Mouse (Mus musculus) hindbrain, embryonic 11.5 days (tissue): ENCODE data around the gene Elmo1. TPM values are rescaled to one million over a fixed set of nuclear protein-coding genes. Genes with fewer than 3 reads are reported as not detected.

Experiments used
- ATAC-seq: fragments of 200-750 bp; cut with Nextera tagmentation; 2 replicates; pipeline ENCODE4 v1.8.0; 2017; ENCODE audit warnings: mild to moderate bottlenecking, moderate TSS enrichment, moderate library complexity; ENCODE audit not compliant: low FRiP score
- DNase-seq: peaks from one replicate; pipeline ENCODE4 v3.0.0-alpha.2; 2015; ENCODE audit warnings: low spot score
- H3K27ac ChIP-seq: fragments of 300-500 bp; sonication (generic); 2 replicates; pipeline ENCODE4 v1.5.1; 2014; ENCODE audit warnings: mild to moderate bottlenecking, low read depth, low read length
- H3K27me3 ChIP-seq: fragments of 300-500 bp; sonication (generic); 2 replicates; pipeline ENCODE4 v1.6.1; 2014; ENCODE audit warnings: mild to moderate bottlenecking, low read length, moderate library complexity, mixed read lengths; ENCODE audit not compliant: control insufficient read depth, insufficient read depth
- H3K36me3 ChIP-seq: fragments of 300-500 bp; sonication (generic); 2 replicates; pipeline ENCODE4 v1.6.1; 2014; ENCODE audit warnings: mild to moderate bottlenecking, low read length, moderate library complexity, mixed read lengths; ENCODE audit not compliant: control insufficient read depth, insufficient read depth
- H3K4me1 ChIP-seq: fragments of 300-500 bp; sonication (generic); replicated peaks from 2 replicates; pipeline ENCODE4 v1.6.1; 2014; ENCODE audit warnings: low read length, mixed read lengths; ENCODE audit not compliant: control insufficient read depth, insufficient read depth
- H3K4me2 ChIP-seq: fragments of 300-500 bp; sonication (generic); replicated peaks from 2 replicates; pipeline ENCODE4 v1.6.1; 2014; ENCODE audit warnings: mild to moderate bottlenecking, low read depth, low read length
- H3K4me3 ChIP-seq: fragments of 300-500 bp; sonication (generic); 2 replicates; pipeline ENCODE4 v1.5.1; 2014; ENCODE audit warnings: low read depth, low read length
- H3K9ac ChIP-seq: fragments of 300-500 bp; sonication (generic); 2 replicates; pipeline ENCODE4 v1.6.1; 2014; ENCODE audit warnings: low read depth, low read length
- H3K9me3 ChIP-seq: fragments of 300-500 bp; sonication (generic); 2 replicates; pipeline ENCODE4 v1.6.1; 2016; ENCODE audit warnings: low read length; ENCODE audit not compliant: control insufficient read depth
- WGBS: fragments of 180-500 bp; shearing (Covaris S2); extraction: QIAGEN DNeasy Blood & Tissue Kit; methylation state at CpG from one replicate; pipeline ENCODE4 v1.1.7; 2014; 5-methylcytosine and 5-hydroxymethylcytosine counted together
- polyA plus RNA-seq: library from polyadenylated mRNA; unstranded; fragments of >200 nt; fragmentation: Nextera tagmentation; extraction: Ambion mirVana; gene quantifications from 2 replicates; pipeline ENCODE4 v1.2.1, GENCODE M21; 2014

Gene Elmo1
- polyA plus RNA-seq, 1 experiment from 2014 or later: 22.9 TPM

DNA sequence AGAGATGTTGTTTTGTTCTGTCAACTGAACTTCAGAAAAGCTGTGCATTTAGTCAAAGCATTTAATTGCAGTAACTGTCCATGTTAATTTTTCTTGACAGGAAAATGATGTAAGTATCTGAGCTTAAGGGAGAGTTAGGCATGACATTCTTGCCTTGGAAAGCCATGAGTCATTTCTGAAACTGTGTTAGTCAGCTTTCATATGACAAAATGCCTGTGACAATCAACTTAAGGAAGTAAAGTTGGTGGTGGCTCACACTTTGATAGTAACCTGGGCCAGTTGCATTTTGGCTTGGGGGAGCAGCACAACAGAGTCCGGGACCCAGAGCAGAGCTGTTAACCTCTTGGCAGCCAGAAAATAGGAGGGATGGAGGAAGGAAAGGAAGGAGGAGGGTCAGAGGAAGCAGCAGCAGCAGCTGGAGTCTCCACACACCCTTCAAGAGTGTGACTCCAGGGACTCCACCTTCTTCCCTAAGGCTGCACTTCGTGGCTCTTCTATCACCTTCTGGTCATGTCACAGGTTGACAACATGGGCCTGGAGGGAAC, 20.9 kb downstream of the Elmo1 start:
- Histone ChIP-seq H3K4me1 (no peaks in the 10 kb centered on the region), H3K36me3 (no peaks in the 10 kb centered on the region), H3K9me3 (no peaks in the 10 kb centered on the region), H3K27ac (no peak overlapping the region), H3K9ac (no peak overlapping the region), H3K27me3 (no peaks in the 10 kb centered on the region), H3K4me3 (no peak overlapping the region), H3K4me2 (no peak overlapping the region)
- DNase-seq: no peak
- 64% methylated on average over 2 of the region's 2 CpGs for WGBS
- ATAC-seq: no peak

DNA sequence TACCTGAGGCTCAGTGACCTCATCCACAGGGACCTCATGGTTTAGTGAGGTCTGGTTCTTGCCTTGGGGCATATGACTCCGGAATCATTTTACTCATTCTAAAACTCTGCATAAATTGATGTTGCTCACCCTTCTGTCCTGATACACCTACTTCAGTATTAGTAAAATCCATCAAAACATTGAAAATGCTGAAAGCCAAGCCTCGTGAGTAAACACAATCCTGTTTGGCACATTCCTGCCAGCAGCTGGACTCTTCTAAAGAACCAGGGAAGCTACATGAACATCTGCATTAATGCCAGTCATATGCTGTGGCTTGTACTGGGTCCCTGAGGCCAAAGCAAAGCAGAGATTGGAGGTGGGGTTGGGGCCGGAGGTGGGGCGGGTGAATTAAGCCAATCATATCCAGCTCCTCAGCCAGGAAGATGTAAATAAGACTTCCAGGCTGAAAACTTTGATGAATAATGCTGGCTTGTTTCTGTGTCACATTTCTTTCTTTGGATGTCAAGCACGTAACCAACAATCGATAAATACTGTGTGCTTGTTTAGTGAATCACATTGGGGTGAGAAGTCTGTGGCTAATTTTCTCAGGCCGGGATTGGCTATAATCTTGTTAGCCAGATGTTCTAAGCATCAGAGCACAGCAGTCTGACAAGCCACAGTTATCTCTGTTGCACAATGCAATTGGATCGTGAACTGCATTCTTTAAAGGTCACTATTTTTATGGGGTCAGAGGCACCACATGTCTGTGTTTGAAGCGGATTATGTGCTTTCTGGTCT, 24.9 kb downstream of the Elmo1 start:
- no peak overlapping the region for H3K4me3 ChIP-seq
- WGBS: 59% methylated on average over 9 of the region's 9 CpGs
- H3K9me3 ChIP-seq: no peaks in the 10 kb centered on the region
- no peaks in the 10 kb centered on the region for H3K27me3 ChIP-seq
- ATAC-seq (no peak), DNase-seq (no peak)
- no peaks in the 10 kb centered on the region for H3K36me3 ChIP-seq
- H3K27ac ChIP-seq: no peak overlapping the region
- no peak overlapping the region for H3K9ac ChIP-seq
- H3K4me2 ChIP-seq: no peak overlapping the region
- no peaks in the 10 kb centered on the region for H3K4me1 ChIP-seq

DNA sequence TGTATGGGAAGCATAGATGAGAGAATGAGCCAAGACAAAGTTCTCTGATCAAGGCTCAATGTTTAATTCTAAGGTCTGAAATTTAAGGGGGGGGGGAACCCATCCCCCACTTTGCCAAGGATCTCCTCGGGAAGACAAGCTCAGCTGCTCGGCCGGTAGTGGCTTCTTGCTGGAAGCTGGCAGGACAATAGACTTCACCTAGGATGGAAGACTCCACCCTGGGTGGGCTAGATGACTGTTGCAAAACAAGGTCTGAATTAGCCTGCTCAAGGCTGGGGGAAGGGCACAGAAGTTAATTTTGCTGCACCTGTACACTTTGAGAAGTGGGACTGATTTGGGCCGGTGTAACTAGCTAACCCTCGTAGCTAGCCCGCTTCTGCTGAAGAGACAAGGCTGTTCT, 25.6 kb downstream of the Elmo1 start:
- Histone ChIP-seq H3K4me1 (no peaks in the 10 kb centered on the region), H3K4me3 (no peak overlapping the region), H3K4me2 (no peak overlapping the region), H3K27ac (no peak overlapping the region), H3K9me3 (no peaks in the 10 kb centered on the region), H3K9ac (no peak overlapping the region), H3K36me3 (no peaks in the 10 kb centered on the region), H3K27me3 (no peaks in the 10 kb centered on the region)
- 45% methylated on average over 6 of the region's 6 CpGs for WGBS
- DNase-seq (no peak), ATAC-seq (no peak)

DNA sequence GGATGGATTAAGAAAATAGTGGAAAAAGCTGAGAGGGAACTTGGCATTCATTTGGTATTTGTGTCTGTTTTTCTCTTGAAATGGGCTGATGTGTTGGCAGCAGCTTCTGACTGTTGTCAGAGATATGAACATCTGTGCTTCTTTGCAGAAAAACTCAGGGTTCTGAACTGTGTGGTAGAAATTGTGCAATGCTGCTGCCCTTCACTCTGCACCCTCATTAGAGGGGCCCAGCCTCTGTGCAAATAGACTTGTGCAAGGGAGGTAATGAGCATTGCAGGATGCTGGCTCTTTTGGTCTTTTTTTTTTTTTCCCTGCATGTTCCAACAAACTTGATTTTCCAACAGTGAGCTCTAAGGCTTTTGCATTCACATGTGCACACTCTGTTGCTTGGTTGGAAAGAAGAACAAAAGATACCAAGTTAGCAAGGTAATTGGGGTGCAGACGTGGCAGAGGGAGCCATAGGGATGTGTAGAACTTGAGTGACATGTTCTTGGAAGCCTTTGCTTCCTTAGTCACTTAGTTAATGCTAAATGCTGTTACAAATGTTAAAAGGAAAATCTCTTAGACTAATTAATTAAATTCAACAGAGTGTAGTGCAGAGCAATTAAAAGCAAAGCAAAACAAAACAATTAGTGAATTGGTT, 26.6 kb downstream of the Elmo1 start:
- ATAC-seq: no peak

DNA sequence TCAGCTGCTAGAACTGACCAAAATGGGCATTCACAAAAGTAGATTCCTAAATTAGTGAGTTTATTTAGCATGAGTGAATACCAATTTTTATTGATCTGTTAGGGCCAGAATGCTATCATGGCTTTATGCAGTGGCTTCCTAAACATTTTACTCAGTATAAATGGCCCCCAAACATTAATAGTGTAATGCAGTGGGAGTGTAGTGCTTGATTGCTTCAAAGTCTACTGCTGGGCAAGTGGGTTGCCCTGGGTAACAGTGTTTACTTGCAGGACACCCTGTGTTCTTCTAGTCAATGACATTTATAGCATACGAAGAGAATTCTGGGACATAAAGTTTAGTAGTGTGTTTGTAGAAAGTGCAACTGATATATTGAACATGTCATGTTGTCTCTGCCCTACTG, 27.3 kb downstream of the Elmo1 start:
- no peaks in the 10 kb centered on the region for H3K36me3 ChIP-seq
- no peaks in the 10 kb centered on the region for H3K4me1 ChIP-seq
- H3K9ac ChIP-seq: no peak overlapping the region
- DNase-seq (no peak), ATAC-seq (no peak)
- WGBS: 71% methylated on average over 1 of the region's 1 CpGs
- no peak overlapping the region for H3K4me3 ChIP-seq
- no peaks in the 10 kb centered on the region for H3K9me3 ChIP-seq
- no peak overlapping the region for H3K4me2 ChIP-seq
- H3K27ac ChIP-seq: no peak overlapping the region
- no peaks in the 10 kb centered on the region for H3K27me3 ChIP-seq

More for the DNA sequence above, 26.6 kb downstream of the Elmo1 start:
- no peak overlapping the region for H3K4me3 ChIP-seq
- H3K27me3 ChIP-seq: no peaks in the 10 kb centered on the region
- no peak overlapping the region for H3K4me2 ChIP-seq
- no peak overlapping the region for H3K9ac ChIP-seq
- no peak for DNase-seq
- H3K36me3 ChIP-seq: no peaks in the 10 kb centered on the region
- H3K9me3 ChIP-seq: no peaks in the 10 kb centered on the region
- H3K27ac ChIP-seq: no peak overlapping the region
- H3K4me1 ChIP-seq: no peaks in the 10 kb centered on the region
- WGBS: 64% methylated on average over 1 of the region's 1 CpGs

DNA sequence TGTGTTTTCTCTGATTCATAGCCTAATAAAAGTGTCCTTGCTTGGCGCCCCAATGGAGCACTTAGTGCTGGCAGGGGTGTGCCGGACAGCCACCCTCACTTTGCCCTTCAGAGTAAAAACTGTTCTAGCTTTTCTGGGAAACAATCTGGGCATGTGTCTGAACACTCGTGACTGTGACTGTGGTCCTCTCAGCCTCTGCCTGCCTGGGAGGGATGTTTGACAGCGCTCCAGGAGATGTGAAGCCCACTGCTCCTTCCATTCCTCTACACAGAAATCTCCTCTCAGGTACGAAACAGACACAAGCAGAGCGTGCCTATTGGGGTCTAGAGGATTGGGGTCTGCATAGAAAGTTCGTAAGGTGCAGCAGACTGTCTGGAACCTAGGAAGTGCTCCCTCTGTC, 28.5 kb downstream of the Elmo1 start:
- Histone ChIP-seq H3K4me2 (no peak overlapping the region), H3K9ac (no peak overlapping the region), H3K27me3 (no peaks in the 10 kb centered on the region), H3K4me3 (no peak overlapping the region), H3K36me3 (no peaks in the 10 kb centered on the region), H3K9me3 (no peaks in the 10 kb centered on the region), H3K27ac (no peak overlapping the region), H3K4me1 (no peaks in the 10 kb centered on the region)
- ATAC-seq: no peak
- no peak for DNase-seq
- WGBS: 90% methylated on average over 7 of the region's 7 CpGs

DNA sequence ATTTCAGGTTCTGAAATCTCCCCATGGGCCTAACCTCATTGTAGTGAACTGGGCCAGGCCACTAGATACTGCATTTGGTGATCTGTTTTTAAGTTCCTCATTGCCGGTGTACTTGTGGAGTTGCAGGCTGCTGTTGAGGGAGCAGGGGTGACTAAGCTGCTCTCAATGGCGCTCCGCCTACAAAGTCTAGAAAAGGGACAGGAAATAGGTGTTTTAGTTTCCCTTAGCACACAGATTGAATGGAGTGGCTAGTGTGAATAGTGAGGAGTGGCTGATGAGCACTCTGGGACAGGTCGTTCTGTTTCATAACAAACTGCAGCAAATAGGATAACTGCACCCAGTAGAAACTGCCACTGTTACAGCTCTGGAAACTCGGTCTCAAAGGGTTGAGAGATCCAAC, 30.3 kb downstream of the Elmo1 start:
- no peak overlapping the region for H3K9ac ChIP-seq
- no peak overlapping the region for H3K4me3 ChIP-seq
- H3K27me3 ChIP-seq: no peaks in the 10 kb centered on the region
- H3K36me3 ChIP-seq: no peaks in the 10 kb centered on the region
- 84% methylated on average over 5 of the region's 5 CpGs for WGBS
- H3K27ac ChIP-seq: no peak overlapping the region
- no peaks in the 10 kb centered on the region for H3K9me3 ChIP-seq
- H3K4me2 ChIP-seq: no peak overlapping the region
- H3K4me1 ChIP-seq: no peaks in the 10 kb centered on the region
- DNase-seq (no peak), ATAC-seq (no peak)

DNA sequence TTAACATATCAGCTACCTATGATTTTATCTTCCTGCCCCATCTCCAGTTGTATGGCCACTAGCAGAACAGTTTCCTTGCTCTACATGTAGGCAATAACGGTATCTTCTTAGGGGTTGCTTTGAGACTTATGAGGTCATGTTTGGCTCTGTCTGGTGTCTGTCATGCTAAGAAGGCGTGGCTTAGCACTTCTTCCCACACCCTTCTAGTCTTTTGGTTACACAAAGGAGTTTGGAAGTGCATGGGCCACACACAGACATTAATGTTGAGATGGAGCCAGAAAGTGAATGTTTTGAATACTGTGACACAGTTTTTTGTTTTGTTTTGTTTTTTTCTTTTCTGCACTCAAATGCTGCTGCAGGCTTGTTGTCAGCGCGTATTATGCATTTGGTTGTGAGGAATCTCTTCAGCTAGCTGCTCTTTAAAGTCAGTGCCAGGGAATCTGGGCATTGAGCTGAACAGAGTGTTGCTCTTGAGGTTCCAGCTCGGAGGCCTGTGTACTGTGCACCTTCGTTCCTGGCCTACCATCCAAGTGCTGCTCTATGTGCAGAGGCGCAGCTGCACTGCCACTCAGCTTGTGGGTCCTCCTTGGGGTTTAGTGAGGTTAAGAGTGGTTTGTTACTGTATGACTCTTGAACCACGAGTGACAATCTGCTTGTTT, 31.1 kb downstream of the Elmo1 start:
- no peak overlapping the region for H3K4me2 ChIP-seq
- no peaks in the 10 kb centered on the region for H3K27me3 ChIP-seq

More for the DNA sequence above, 31.1 kb downstream of the Elmo1 start:
- no peaks in the 10 kb centered on the region for H3K9me3 ChIP-seq
- H3K27ac ChIP-seq: no peak overlapping the region
- no peaks in the 10 kb centered on the region for H3K4me1 ChIP-seq
- H3K9ac ChIP-seq: no peak overlapping the region
- DNase-seq (no peak), ATAC-seq (no peak)
- WGBS: 84% methylated on average over 8 of the region's 8 CpGs
- no peak overlapping the region for H3K4me3 ChIP-seq
- no peaks in the 10 kb centered on the region for H3K36me3 ChIP-seq
